Mouse (Mus musculus): ENCODE data around the gene Pin1.

Gene Pin1

GRCm38 (mm10) chr9:20705981-20706380 lies 54.1 kb downstream of the Pin1 start:
- DNase-seq: no peak

DNA sequence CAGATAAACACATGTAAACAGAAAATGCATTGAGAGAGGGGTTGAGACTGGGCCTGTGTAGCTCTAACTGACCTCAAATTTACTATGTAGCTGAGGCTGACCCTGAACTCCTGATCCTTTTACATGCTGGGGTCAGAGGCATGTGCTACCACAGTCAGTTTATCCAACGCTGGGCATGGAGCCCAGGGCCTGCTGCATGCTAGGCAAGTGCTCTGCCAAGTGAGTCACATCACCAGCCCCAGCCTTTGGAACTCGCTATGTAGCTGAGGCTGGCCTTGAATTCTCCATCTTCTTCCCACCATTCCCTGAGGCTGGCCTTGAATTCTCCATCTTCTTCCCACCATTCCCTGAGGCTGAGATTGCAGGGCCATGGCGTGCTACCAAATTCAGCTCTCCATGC lies 58.6 kb downstream of the Pin1 start:
- no peak for DNase-seq

- no peak for DNase-seq
These were observed 61.1 kb downstream of the Pin1 start for GRCm38 (mm10) chr9:20712934-20713477.

DNA sequence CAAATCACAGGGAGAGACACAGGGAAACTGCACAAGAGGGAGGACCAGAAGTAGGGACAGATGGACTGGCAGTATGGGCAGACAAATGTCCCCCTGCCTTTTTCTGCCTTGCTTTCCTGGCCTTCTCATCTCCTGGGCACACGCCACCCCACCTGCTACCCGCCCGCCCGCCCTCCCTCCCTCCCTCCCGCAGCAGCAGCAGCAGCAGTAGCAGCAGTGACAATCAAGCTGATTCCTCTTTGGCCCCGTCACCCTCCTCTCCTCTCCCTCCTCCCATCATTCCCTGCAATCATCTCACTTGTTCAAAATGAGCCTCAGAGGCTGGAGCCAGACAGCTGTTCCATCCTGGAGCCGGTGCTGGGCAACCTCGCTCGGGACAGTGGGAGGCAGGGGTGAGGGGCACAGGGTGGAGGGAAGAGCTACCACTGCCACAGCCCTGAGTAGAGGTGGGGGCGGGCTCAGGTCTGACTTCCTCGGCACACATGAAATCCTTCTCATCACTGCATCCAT lies 61.6 kb downstream of the Pin1 start:
- DNase-seq: no peak

DNA sequence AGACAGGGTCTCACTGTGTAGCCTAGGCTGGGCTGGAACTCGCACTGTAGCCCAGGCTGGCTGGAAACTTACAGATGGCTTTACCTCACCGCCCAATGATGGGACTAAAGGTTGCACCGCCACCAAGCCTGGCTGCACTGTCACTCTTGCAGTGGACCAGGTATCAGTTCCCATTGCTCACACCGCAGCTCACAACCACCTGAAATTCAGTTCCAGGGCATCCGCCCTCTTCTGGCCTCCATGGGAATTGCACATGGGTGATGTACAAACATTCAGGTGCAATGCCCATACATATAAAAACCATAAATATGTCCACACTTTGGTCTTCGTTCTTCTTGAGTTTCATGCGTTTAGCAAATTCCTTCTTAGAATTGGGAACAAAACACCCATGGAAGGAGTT lies 63.4 kb downstream of the Pin1 start:
- DNase-seq: no peak

Data from lung, postnatal 36 days (tissue).